Mouse (Mus musculus): ENCODE measurements around the gene Slf2.

Gene Slf2

DNA sequence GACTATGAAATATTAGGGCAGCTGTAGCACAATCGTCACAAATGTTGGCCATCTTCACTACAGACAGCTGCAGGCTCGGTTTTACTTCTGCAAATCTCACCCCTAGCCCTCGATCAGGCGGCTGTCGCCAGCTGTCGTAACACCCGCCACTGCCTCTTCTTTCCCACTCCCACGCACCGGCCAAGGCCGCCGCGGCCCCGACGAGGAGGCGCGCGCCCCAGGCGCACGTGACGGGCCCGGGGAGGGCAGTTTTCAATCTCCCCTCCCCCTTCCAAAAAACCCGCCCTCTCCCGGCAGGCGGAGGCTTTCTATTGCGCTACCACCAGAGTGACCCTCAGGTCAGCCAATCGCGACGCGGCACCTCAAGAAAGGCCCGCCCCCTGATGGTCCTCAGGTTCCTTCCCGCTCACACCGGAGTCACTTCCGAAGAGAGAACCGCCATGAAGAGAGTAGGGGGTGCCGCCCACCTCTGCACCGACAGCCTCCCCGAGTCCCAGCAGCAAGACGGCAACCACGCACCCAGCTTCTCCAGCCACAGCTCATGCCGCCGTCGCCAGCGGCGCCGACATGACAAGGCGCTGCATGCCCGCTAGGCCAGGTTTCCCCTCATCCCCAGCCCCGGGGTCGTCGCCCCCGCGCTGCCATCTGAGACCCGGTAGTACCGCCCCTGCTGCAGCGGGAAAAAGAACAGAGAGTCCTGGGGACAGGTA is at the start of gene Slf2:
Gene Slf2, plus strand, starts transcription at position 408 of the 710 bp plus-strand sequence.
- peak; percentile 93 for DNase-seq (ENCODE audit: low read depth, low spot score)

DNA sequence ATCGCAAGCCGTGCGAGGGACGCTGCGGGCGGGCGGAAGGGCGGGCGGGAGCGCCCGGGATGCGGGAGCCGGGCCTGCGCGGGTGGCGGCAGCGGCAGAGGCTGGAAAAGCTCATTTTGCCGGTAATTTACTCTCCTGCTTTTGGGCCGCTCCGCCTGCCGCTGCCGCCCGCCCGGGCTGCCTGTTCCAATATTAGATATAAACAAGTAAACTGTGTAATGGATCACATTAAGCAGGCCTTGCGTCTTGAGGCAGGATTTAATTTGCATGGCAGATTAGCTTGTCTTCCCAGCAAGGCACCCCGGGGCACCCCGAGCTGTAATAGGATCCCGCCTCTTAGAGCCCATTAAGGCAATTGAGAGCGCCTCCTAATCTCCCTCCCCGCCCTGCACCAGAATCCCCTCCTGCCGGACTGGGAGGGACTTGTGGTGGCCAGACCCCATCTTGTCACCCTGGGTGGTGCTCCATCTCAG is 48.4 kb upstream of the Slf2 start:
- peak; percentile 51 for DNase-seq (ENCODE audit: low read depth, low spot score)

GRCm38 (mm10) chr19:44884331-44884730 is 46.6 kb upstream of the Slf2 start:
- no peak for DNase-seq (ENCODE audit: low read depth, low spot score)

DNA sequence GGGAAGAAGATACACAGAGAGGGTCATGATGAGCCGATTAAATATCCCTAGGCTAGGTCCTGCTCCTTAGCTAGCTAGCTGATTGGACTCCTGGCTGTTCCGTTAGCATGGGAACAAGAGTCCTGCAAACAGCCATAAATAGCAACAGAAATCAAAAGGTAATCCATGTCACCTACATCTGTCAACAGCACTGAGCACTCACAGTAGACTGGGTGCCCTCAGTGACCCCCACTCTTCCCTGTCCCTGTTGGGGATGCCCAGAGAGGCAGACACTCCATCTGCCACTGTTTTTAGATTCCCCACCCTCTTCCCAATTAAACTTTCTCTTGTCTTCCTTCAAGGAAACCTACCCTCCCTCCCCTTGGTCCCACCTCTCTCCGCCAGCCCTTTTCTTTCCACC is 44.5 kb upstream of the Slf2 start:
- DNase-seq (ENCODE audit: low read depth, low spot score) = no peak

DNA sequence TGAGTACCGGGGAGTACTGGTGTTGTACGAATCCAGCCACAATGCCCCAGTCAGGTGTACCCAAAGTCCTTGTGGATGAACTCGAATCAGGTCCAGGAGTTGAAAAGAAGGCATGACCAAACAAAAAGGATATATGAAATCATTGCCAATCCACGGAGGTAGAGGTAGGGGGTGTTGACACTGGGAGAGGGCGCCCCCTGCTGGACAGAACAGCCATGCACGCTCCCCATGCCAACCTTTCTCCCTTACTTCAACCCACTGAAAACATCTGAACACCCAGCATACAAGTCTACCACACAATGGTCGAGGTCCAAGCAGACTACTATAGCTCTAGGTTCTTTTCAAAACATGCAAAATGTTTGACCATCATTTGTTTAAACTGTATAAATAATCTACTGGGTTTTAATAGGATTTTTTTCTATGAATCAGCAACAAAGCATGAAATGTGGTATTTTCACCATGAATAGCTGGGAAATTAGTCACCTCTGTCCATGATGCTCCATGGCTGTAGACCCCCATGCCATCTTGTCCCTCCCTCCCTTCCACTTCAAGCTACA is 43.2 kb upstream of the Slf2 start:
- peak; percentile 20 for DNase-seq (ENCODE audit: low read depth, low spot score)

GRCm38 (mm10) chr19:44889548-44889947 is 41.4 kb upstream of the Slf2 start:
- DNase-seq (ENCODE audit: low read depth, low spot score) = no peak

- no peak for DNase-seq (ENCODE audit: low read depth, low spot score)
Measured at GRCm38 (mm10) chr19:44891446-44891845, 39.5 kb upstream of the Slf2 start.

- no peak for DNase-seq (ENCODE audit: low read depth, low spot score)
Measured at GRCm38 (mm10) chr19:44893231-44893871, 37.6 kb upstream of the Slf2 start.

- peak; percentile 39 for DNase-seq (ENCODE audit: low read depth, low spot score)
Measured at GRCm38 (mm10) chr19:44895245-44895644, 35.7 kb upstream of the Slf2 start.

GRCm38 (mm10) chr19:44896450-44896849 is 34.5 kb upstream of the Slf2 start:
- no peak for DNase-seq (ENCODE audit: low read depth, low spot score)

DNA sequence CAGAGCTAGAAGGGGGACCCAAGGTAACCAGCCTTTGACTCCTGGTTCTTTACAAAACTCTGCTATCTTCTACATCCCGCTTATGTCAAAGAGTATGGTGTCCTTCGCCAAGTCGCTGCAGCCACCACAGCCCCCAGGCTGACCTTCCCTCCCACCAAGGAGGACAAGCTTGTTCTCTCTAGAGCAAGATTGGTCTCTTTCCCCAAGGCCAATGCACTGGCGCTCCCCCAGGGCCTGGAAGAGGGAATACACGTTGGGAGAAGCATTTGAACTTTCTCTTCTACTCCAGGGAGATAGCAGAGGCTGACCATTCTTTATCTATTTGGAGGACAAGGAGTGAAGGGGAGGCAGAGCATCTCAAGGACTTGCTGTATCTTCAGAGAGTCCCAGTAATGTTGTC is 33.4 kb upstream of the Slf2 start:
- no peak for DNase-seq (ENCODE audit: low read depth, low spot score)

GRCm38 (mm10) chr19:44898646-44899045 is 32.3 kb upstream of the Slf2 start:
- DNase-seq (ENCODE audit: low read depth, low spot score) = no peak

DNA sequence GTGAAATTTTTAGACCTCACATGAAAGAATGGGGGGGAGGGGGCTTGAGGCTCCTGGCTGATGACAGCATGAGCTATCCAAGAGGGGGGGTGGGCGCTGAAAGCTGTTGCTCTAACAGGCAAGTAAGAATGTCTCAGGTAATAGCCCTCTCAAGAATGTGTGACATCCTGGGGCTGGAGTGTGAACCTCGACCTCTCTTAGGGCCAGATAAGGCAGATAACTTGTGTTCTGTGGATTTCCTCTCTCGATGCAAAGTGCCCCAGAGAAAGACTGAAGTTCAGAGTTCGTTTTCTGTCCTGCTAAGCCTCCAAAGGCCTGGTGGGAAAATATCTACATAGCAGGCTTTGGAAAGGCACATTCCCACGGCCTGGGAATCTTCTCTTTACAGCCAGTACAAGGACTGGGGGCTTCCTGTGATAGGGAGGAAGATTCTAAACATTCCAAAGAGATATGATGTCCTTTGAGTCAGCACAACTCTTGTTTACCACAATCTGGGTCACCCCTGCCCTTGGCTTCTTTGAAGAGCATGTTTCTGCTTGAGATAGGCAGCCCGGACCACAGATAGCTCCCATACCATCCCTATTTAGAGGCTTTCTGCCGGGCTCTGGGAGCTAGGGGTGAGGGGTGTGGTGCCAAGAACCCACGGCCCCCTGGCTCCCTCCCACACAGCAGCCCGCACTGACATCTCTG is 31.7 kb upstream of the Slf2 start:
- DNase-seq (ENCODE audit: low read depth, low spot score) = no peak

DNA sequence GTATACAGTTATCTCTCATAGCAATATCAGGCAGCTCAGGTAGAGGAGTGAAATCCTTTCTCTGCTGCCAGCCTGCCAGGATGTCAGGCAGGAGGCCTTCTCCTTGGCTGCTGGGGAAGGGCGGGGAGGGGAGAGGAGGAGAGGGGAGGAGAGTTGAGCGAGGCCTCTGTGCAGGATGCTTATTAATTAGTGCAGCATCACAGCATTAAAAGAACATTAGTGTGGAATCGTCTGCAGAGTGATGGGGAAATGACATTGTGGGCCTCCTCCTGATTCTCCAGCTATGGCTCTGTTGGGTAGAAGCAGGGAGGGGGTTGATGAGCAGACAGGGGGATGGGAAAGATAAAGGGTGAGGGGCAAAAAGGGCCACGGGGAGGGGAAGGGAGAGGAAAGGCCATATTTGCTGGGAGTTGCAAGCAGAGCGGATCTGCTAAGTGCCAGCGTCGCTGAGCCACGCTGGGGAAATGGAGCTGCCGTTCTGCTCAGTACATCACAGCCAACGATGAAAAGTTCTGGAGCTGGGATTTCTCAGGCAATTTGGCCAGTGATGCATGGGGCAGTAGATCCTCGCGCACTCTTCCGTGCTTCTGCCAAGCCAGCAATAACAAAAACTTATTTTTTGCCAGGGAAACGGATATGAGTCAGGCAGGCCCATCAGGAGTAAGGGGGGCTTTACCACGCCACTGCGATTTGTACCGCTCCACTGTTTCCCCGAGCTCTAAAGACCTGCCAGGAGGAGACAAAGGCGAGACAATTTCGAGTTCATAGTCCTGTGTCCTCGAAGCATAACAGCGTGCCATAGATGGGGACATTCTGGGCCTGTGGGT is 30.8 kb upstream of the Slf2 start:
- no peak for DNase-seq (ENCODE audit: low read depth, low spot score)

DNA sequence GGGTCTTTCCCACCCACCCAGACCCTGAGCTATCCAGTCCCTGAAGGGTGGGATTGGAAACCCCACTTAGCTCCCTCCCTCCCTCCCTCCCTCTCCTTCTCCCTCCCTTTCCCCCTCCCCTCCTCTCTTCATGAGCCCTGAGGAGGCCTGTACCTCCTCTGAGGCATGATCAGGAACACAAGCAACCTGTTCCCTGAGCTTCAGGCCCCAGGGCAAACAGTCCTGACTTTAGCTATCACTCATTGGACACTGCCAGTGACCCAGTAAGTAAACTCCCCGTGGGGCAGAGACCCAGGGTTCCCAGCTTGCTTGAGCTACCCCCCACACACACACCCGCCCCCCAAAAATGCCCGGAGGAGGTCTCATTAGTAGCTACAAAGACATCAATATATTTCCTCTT is 29.9 kb upstream of the Slf2 start:
- no peak for DNase-seq (ENCODE audit: low read depth, low spot score)

- no peak for DNase-seq (ENCODE audit: low read depth, low spot score)
Measured at GRCm38 (mm10) chr19:44902324-44902723, 28.6 kb upstream of the Slf2 start.

DNA sequence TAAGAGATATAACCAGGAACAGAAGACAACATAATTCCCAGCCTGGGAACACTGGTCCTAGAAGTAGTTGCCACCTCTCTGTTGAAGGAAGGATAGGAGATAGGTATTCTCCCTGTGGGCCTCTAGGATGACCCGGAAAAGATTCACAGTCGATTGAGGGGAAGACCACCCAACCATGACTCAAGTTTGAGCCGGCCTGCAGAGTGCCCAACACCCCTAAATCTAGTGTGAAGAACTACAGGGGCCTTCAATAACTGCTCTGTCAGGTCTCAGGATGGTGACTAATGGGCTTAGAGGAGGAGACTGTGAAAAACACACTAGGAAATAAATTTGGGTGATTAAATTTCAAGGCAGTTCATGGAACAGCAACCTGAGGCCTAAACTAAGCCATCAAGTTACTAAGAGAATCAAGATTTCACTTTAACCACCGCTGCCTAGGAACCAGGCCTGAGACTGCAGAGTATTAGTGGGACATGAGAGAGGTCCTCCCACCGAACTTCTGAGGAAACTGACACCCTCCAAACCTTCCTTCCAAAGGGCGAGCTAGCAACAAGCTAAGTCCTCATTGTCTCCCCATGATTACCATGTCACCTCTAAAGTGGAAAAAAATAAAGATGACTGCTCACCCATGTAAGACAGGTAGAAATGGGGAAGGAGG is 27.5 kb upstream of the Slf2 start:
- DNase-seq (ENCODE audit: low read depth, low spot score) = no peak

DNA sequence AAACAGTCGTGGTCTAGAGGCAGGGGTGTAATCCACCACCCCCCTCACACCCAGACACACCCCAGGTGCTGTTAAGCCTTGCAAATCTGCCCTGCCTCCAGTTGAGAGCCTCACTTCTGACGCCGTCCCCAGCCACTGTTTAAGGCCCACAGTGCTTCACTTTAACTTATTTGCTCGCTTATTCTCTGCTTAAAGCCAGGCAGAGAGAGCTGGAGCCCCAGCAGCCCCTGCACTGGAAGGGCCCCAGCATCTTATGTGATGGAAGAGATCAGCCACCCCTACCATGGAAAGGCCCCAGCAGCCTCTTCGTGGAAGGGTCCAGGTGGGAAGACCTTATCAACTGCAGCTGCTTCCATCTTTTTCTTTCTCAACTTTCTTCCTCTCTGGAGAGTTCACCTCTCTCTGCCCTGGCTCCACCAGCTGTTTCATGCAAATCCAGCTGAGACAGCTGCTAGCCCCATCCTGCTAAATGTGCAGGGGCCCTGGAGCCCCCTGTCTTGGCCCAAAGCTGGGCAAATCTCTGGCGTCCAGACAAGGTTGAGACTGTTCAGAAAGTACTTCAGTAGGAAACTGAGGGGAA is 26.7 kb upstream of the Slf2 start:
- no peak for DNase-seq (ENCODE audit: low read depth, low spot score)

DNA sequence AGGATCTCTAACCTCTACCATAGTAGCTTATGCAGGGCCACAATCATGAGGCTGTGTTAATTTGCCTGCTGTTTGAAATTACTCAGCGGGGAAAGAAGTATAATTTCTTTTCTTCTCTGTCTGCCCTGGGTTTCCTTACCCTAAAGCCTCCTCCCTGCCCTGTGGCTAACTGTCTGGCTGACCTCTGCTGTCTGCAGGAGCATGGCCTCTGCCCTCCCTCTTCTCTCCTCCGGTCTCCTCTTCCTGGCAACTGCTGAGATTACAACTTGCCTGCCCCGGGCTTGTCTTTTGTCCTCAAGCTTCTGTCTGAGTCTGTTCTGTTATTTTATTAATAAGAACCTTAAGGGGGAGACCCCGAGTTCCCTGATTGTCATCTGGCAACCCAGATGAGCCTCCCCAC is 25.6 kb upstream of the Slf2 start:
- DNase-seq (ENCODE audit: low read depth, low spot score) = no peak

GRCm38 (mm10) chr19:44907851-44908690 is 22.9 kb upstream of the Slf2 start:
- DNase-seq (ENCODE audit: low read depth, low spot score) = no peak
